Mouse (Mus musculus) limb, embryonic 10.5 days (tissue): Measurements from ENCODE around the gene Snx7. TPM values are rescaled to one million over a fixed set of nuclear protein-coding genes. Genes with fewer than 3 reads are reported as not detected.

Source experiments
- DNase-seq: peaks from one replicate; pipeline ENCODE4 v3.0.0-alpha.2; 2017; ENCODE audit warnings: low spot score
- H3K27ac ChIP-seq: fragments of 300-500 bp; sonication (generic); 2 replicates; pipeline ENCODE4 v1.5.1; 2016; ENCODE audit warnings: mild to moderate bottlenecking
- H3K27me3 ChIP-seq: fragments of 300-500 bp; sonication (generic); 2 replicates; pipeline ENCODE4 v1.6.1; 2016; ENCODE audit warnings: low read depth, mild to moderate bottlenecking; ENCODE audit not compliant: poor library complexity, severe bottlenecking
- H3K36me3 ChIP-seq: fragments of 300-500 bp; sonication (generic); 2 replicates; pipeline ENCODE4 v1.6.1; 2016; ENCODE audit warnings: mild to moderate bottlenecking, moderate library complexity
- H3K4me1 ChIP-seq: fragments of 300-500 bp; sonication (generic); 2 replicates; pipeline ENCODE4 v1.6.1; 2016
- H3K4me3 ChIP-seq: fragments of 300-500 bp; sonication (generic); 2 replicates; pipeline ENCODE4 v1.5.1; 2016; ENCODE audit warnings: mild to moderate bottlenecking, moderate library complexity
- H3K9me3 ChIP-seq: fragments of 300-500 bp; sonication (generic); replicated peaks from 2 replicates; pipeline ENCODE4 v1.6.1; 2016; ENCODE audit warnings: mild to moderate bottlenecking
- WGBS: fragments of 180-500 bp; shearing (Covaris S2); methylation state at CpG from one replicate; pipeline ENCODE4 v1.1.7; 2016; 5-methylcytosine and 5-hydroxymethylcytosine counted together
- polyA plus RNA-seq: library from polyadenylated mRNA; unstranded; fragments of >200 nt; fragmentation: Nextera tagmentation; extraction: Ambion mirVana; gene quantifications from 2 replicates; pipeline ENCODE4 v1.2.1, GENCODE M21; 2016

The Snx7 gene
- polyA plus RNA-seq, 1 experiment from 2014 or later = 12.7 TPM

DNA sequence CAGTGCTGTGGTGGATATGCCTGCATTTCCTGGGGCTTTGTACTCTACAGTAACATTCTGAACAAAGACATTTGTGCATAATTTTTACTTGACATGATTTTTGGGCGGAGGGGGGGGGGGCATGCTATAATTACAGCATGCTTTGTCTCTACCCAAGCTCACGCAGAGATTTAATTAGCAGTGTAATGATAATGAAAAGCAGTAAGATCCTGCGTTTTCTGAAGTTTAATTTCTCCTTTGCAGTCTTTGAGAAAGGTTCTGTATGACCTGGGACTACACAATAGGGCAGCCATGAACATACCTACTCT is 16.7 kb downstream of the Snx7 start:
- no peaks in the 10 kb centered on the region for H3K27me3 ChIP-seq
- H3K9me3 ChIP-seq = no peaks in the 10 kb centered on the region
- H3K4me3 ChIP-seq = no peak overlapping the region
- H3K27ac ChIP-seq = no peak overlapping the region
- DNase-seq = no peak
- WGBS = 87% methylated on average over 3 of the region's 3 CpGs
- no peaks in the 10 kb centered on the region for H3K36me3 ChIP-seq
- no peaks in the 10 kb centered on the region for H3K4me1 ChIP-seq

- no peak overlapping the region for H3K27ac ChIP-seq
- H3K4me1 ChIP-seq = no peaks in the 10 kb centered on the region
- H3K27me3 ChIP-seq = no peaks in the 10 kb centered on the region
- H3K4me3 ChIP-seq = no peak overlapping the region
- no peaks in the 10 kb centered on the region for H3K9me3 ChIP-seq
- WGBS = 94% methylated on average over 18 of the region's 18 CpGs
- H3K36me3 ChIP-seq = no peaks in the 10 kb centered on the region
- DNase-seq = no peak
Observed at GRCm38 (mm10) chr3:117851278-117852053, 17.3 kb downstream of the Snx7 start.

DNA sequence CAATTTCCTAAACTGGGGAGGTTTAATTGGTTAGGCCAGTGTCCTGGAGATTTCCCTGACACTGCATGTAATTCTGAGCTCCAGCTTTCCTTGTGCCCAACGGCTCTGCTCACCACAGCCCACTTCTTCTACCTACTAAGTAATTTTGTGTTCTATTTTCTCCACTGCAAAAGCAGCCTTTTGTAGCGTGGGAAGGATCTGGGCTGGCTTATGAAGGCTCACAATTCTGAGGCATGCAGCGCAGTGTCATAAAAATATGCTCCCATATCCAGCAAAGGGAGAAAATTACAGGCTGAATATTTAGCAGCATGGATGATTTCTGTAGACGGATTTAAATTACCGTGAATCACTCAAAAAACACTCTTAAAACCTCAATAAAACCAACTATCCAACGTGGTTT is 19.9 kb downstream of the Snx7 start:
- Histone ChIP-seq H3K27me3 (no peaks in the 10 kb centered on the region), H3K4me1 (no peaks in the 10 kb centered on the region), H3K9me3 (no peaks in the 10 kb centered on the region), H3K27ac (no peak overlapping the region), H3K4me3 (no peak overlapping the region), H3K36me3 (no peaks in the 10 kb centered on the region)
- WGBS = 89% methylated on average over 6 of the region's 6 CpGs
- DNase-seq = no peak

- Histone ChIP-seq H3K27ac (no peak overlapping the region), H3K9me3 (no peaks in the 10 kb centered on the region), H3K27me3 (no peaks in the 10 kb centered on the region), H3K4me3 (no peak overlapping the region), H3K36me3 (no peaks in the 10 kb centered on the region), H3K4me1 (no peaks in the 10 kb centered on the region)
- DNase-seq = no peak
- 93% methylated on average over 1 of the region's 1 CpGs for WGBS
Observed at GRCm38 (mm10) chr3:117842658-117843057, 26.1 kb downstream of the Snx7 start.

DNA sequence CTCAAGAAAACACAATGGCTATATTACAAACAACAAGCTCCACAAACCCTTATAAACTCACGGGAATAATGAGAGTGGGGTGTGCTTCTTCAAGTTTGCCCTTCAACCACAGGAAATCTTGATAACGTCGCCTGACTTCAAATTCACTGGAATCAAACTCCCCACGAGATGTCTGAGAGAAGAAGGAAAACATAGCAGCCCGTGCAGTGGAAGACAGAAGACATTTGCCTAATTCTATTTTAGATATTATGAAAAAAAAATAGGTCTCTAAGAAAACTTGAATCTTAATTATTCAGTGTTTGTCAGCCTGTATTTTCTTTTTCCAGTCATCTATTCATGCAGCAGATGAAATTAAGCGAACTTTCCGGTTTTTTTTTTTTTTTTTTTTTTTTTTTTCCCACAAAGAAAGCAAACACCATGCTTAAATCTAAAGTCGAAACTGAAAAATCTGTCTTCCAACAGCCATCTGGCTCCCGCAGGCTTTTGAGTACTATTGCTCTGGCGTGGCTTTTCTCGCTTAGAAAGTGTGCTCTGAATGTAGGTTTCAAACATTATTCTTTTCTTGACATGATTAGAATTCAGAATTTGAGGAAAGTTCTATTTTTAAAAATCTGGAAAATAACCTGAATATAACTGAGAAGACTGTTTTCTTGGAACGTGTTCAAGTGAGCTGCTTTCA is 28.7 kb downstream of the Snx7 start:
- Histone ChIP-seq H3K4me1 (no peaks in the 10 kb centered on the region), H3K27ac (no peak overlapping the region), H3K27me3 (no peaks in the 10 kb centered on the region), H3K9me3 (no peaks in the 10 kb centered on the region), H3K4me3 (no peak overlapping the region), H3K36me3 (no peaks in the 10 kb centered on the region; the same call in 1 of the 2 replicates)
- 90% methylated on average over 12 of the region's 12 CpGs for WGBS
- no peak for DNase-seq

DNA sequence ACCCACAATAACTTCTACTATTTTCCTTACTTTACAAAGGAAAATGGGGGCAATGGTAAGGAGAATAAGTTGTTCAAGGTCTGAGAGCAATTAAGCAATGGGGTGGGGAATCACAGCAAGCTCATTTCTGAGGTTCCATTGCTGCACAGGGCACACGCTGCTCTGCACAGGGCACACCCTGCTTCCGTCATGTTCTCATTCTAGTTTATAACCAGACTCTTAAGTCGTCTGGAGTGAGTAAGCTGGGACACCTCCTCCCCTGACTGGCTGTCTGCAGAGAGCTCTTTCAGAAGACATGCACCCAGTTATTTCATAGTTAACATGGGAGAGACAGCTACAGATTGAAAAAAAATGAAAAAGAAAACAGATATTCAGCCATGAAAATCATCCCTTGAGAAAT is 30.7 kb downstream of the Snx7 start:
- Histone ChIP-seq H3K36me3 (no peaks in the 10 kb centered on the region; the same call in 1 of the 2 replicates), H3K27me3 (no peaks in the 10 kb centered on the region), H3K9me3 (no peaks in the 10 kb centered on the region), H3K27ac (no peak overlapping the region), H3K4me3 (no peak overlapping the region), H3K4me1 (no peaks in the 10 kb centered on the region)
- DNase-seq = no peak
- 60% methylated on average over 3 of the region's 3 CpGs for WGBS

DNA sequence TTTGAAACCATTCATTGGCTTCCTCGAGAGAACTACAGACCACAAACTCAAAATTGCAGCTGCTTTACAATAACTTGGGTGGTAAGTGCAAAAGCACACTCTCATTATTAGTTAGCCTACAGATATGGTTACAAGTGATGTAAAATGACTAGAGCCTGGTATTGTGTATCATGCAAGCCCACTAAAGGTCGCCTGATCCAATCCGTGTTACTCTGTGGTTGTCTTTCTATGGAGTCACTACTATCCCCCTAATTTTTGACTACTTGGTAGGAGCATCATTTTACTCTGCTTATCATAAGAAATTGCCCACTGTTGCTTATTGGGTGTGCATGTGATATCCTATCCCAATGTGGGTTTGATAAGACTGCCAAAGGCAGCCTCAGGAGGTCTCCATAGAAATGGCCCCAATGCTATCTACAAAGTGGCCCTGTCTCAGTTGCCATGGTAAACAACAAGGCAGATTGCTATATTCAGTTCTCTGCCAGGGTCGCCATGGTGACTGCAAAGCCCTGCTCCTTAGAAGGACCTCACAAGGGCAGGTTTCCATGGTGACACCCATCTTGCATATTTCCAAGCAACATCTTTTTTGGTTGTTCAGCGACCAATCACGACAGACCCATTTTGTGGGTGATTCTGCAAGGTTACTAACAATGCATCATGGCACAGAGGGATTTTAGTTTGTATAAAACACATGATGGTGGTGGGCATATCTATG is 42.1 kb downstream of the Snx7 start:
- no peak for DNase-seq

GRCm38 (mm10) chr3:117823218-117823617 is 45.5 kb downstream of the Snx7 start:
- no peaks in the 10 kb centered on the region for H3K36me3 ChIP-seq
- no peaks in the 10 kb centered on the region for H3K4me1 ChIP-seq
- no peak overlapping the region for H3K4me3 ChIP-seq
- WGBS = 93% methylated on average over 3 of the region's 3 CpGs
- DNase-seq = no peak
- no peak overlapping the region for H3K27ac ChIP-seq
- H3K27me3 ChIP-seq = no peaks in the 10 kb centered on the region
- H3K9me3 ChIP-seq = no peaks in the 10 kb centered on the region

More for the DNA sequence above, 42.1 kb downstream of the Snx7 start:
- Histone ChIP-seq H3K4me1 (no peaks in the 10 kb centered on the region), H3K27ac (no peak overlapping the region), H3K27me3 (no peaks in the 10 kb centered on the region), H3K4me3 (no peak overlapping the region), H3K36me3 (no peaks in the 10 kb centered on the region), H3K9me3 (no peaks in the 10 kb centered on the region)
- WGBS = 92% methylated on average over 6 of the region's 6 CpGs

GRCm38 (mm10) chr3:117817635-117818034 is 51.1 kb downstream of the Snx7 start:
- H3K9me3 ChIP-seq = no peaks in the 10 kb centered on the region
- no peaks in the 10 kb centered on the region for H3K27me3 ChIP-seq
- H3K36me3 ChIP-seq = no peaks in the 10 kb centered on the region
- H3K4me1 ChIP-seq = no peaks in the 10 kb centered on the region
- DNase-seq = no peak
- 92% methylated on average over 1 of the region's 1 CpGs for WGBS
- H3K4me3 ChIP-seq = no peak overlapping the region
- no peak overlapping the region for H3K27ac ChIP-seq

- Histone ChIP-seq H3K27me3 (no peaks in the 10 kb centered on the region), H3K4me1 (no peaks in the 10 kb centered on the region), H3K36me3 (no peaks in the 10 kb centered on the region), H3K27ac (no peak overlapping the region), H3K9me3 (no peaks in the 10 kb centered on the region), H3K4me3 (no peak overlapping the region)
- 88% methylated on average over 2 of the region's 2 CpGs for WGBS
- DNase-seq = no peak
Observed at GRCm38 (mm10) chr3:117814218-117814617, 54.5 kb downstream of the Snx7 start.

GRCm38 (mm10) chr3:117812135-117812534 is 56.6 kb downstream of the Snx7 start:
- 88% methylated on average over 4 of the region's 4 CpGs for WGBS
- no peaks in the 10 kb centered on the region for H3K36me3 ChIP-seq
- no peaks in the 10 kb centered on the region for H3K27me3 ChIP-seq
- H3K27ac ChIP-seq = no peak overlapping the region
- no peak overlapping the region for H3K4me3 ChIP-seq
- DNase-seq = no peak
- H3K4me1 ChIP-seq = no peaks in the 10 kb centered on the region
- no peaks in the 10 kb centered on the region for H3K9me3 ChIP-seq

- H3K27me3 ChIP-seq = no peaks in the 10 kb centered on the region
- no peak overlapping the region for H3K27ac ChIP-seq
- H3K9me3 ChIP-seq = no peaks in the 10 kb centered on the region
- 0 out of 2 replicates have a peak, but pooled peaks cover 2% of the 10 kb centered on the region for H3K4me1 ChIP-seq
- WGBS = 90% methylated on average over 6 of the region's 6 CpGs
- no peaks in the 10 kb centered on the region for H3K36me3 ChIP-seq
- H3K4me3 ChIP-seq = no peak overlapping the region
- DNase-seq = no peak
Observed at GRCm38 (mm10) chr3:117805782-117806181, 63.0 kb downstream of the Snx7 start.

- H3K4me1 ChIP-seq = no peaks in the 10 kb centered on the region
- no peak for DNase-seq
- H3K9me3 ChIP-seq = no peaks in the 10 kb centered on the region
- no peaks in the 10 kb centered on the region for H3K36me3 ChIP-seq
- no peaks in the 10 kb centered on the region for H3K27me3 ChIP-seq
- no peak overlapping the region for H3K4me3 ChIP-seq
- H3K27ac ChIP-seq = no peak overlapping the region
Observed at GRCm38 (mm10) chr3:117794501-117794900, 74.2 kb downstream of the Snx7 start.
